10 mouse cellular contexts compared by ENCODE assay signal in genomic region chr12:69516314-69516916, GRCm38 (mm10).
DNase-seq lines count a peak whose midpoint lies in the region; ATAC-seq and TF ChIP-seq lines count a peak whose summit lies in the region.
"Had no signal": no experiment of that assay in that cellular context is flagged by ENCODE, and none has a peak within 500 bp of the region (broad histone marks: within the 10 kb centered on the region; RNA-seq: fewer than 3 reads in every experiment).

No protein-coding gene starts in this region.

- H3K4me1 ChIP-seq in thymus, adult 2 months (replicated peaks; ENCODE audit: control insufficient read depth, insufficient read depth, low read length) = peaks cover 37% of the 10 kb centered on the region
- no peaks in the 10 kb centered on the region for H3K4me1 ChIP-seq in midbrain, embryonic 15.5 days
- H3K4me1 ChIP-seq in forebrain, embryonic 11.5 days (replicated peaks; ENCODE audit: control insufficient read depth, insufficient read depth, low read length) = no peaks in the 10 kb centered on the region

- H3K36me3 ChIP-seq in macrophage (ENCODE audit: inconsistent target) = no peaks in the 10 kb centered on the region
- H3K36me3 ChIP-seq in thymus, adult 2 months (ENCODE audit: control insufficient read depth, insufficient read depth, low read length) = no peaks in the 10 kb centered on the region
- no peaks in the 10 kb centered on the region for H3K36me3 ChIP-seq in midbrain, embryonic 15.5 days (replicated peaks)
- H3K36me3 ChIP-seq in forebrain, embryonic 11.5 days (ENCODE audit: control insufficient read depth, insufficient read depth, low read length) = no peaks in the 10 kb centered on the region

- peak; percentile 18 for DNase-seq in layer of hippocampus, adult 11-12 months (ENCODE audit: low spot score)
- DNase-seq in layer of hippocampus, postnatal 36 days = no peak
- DNase-seq in thymus, adult 2 months = peak; percentile 60
- no peak for DNase-seq in left cerebral cortex, adult 8-10 months (ENCODE audit: low spot score in 2 of 2)
- DNase-seq in forebrain, embryonic 11.5 days (ENCODE audit: low spot score) = no peak
- DNase-seq: kidney, adult 8-10 months; lung, embryonic 14.5 days had no signal

- H3K79me2 ChIP-seq in macrophage (ENCODE audit: inconsistent target) = no peaks in the 10 kb centered on the region

- H3K27ac ChIP-seq in macrophage = peak overlapping the region; percentile 69
- H3K27ac ChIP-seq in thymus, adult 2 months (ENCODE audit: control insufficient read depth, insufficient read depth, low read length) = peak overlapping the region; percentile 50; the same call in 1 of the 2 replicates
- no peak overlapping the region for H3K27ac ChIP-seq in midbrain, embryonic 15.5 days
- H3K27ac ChIP-seq in forebrain, embryonic 11.5 days (ENCODE audit: low read depth, low read length) = no peak overlapping the region

- TF ChIP-seq CTCF in thymus, adult 2 months (IDR thresholded peaks at IDR 0.05; ENCODE audit: borderline replicate concordance, control insufficient read depth, extremely low read depth, insufficient read depth, low read length, poor library complexity) = no peak

- no peak for TF ChIP-seq POLR2A in thymus, adult 2 months (IDR thresholded peaks at IDR 0.05; ENCODE audit: control insufficient read depth, extremely low read depth, insufficient read depth, low read length, poor library complexity)

- H3K4me2 ChIP-seq in midbrain, embryonic 15.5 days = no peak overlapping the region
- no peak overlapping the region for H3K4me2 ChIP-seq in forebrain, embryonic 11.5 days (ENCODE audit: low read depth, low read length, severe bottlenecking)
- H3K4me2 ChIP-seq: lung, embryonic 14.5 days had no signal

- peak; percentile 92 for ATAC-seq in activated CD4-positive, CD25-positive, alpha-beta regulatory T cell, adult 4 months
- no peak for ATAC-seq in midbrain, embryonic 15.5 days (replicated peaks)
- ATAC-seq in forebrain, embryonic 11.5 days (replicated peaks; ENCODE audit: low FRiP score) = no peak

- H3K9ac ChIP-seq in midbrain, embryonic 15.5 days = no peak overlapping the region
- H3K9ac ChIP-seq in forebrain, embryonic 11.5 days (ENCODE audit: low read length) = no peak overlapping the region
- H3K9ac ChIP-seq: lung, embryonic 14.5 days had no signal

- 28% methylated on average over 10 of the region's 10 CpGs for WGBS in macrophage (ENCODE audit: missing documents)
- 28% methylated on average over 10 of the region's 10 CpGs for WGBS in thymus, adult 2 months
- WGBS in midbrain, embryonic 15.5 days = 89% methylated on average over 10 of the region's 10 CpGs
- 89% methylated on average over 10 of the region's 10 CpGs for WGBS in forebrain, embryonic 11.5 days

- no peak overlapping the region for H3K4me3 ChIP-seq in macrophage (ENCODE audit: inconsistent target)
- no peak overlapping the region for H3K4me3 ChIP-seq in thymus, adult 2 months (ENCODE audit: control insufficient read depth, insufficient read depth, low read length)
- no peak overlapping the region for H3K4me3 ChIP-seq in midbrain, embryonic 15.5 days
- no peak overlapping the region for H3K4me3 ChIP-seq in forebrain, embryonic 11.5 days (ENCODE audit: low read depth, low read length)

- H3K9me3 ChIP-seq in midbrain, embryonic 15.5 days = no peaks in the 10 kb centered on the region
- no peaks in the 10 kb centered on the region for H3K9me3 ChIP-seq in forebrain, embryonic 11.5 days (ENCODE audit: control insufficient read depth, low read length)

- H3K27me3 ChIP-seq in thymus, adult 2 months (ENCODE audit: control insufficient read depth, insufficient read depth, low read length) = no peaks in the 10 kb centered on the region
- no peaks in the 10 kb centered on the region for H3K27me3 ChIP-seq in midbrain, embryonic 15.5 days (replicated peaks)
- no peaks in the 10 kb centered on the region for H3K27me3 ChIP-seq in forebrain, embryonic 11.5 days (ENCODE audit: control insufficient read depth, insufficient read depth, low read length)

Comparison
In these comparisons a context has a peak if more than half of its experiments do, and no peak if none do; other contexts are left out.
1. DNase-seq: peak in layer of hippocampus, adult 11-12 months (single experiment) and thymus, adult 2 months (single experiment); none in layer of hippocampus, postnatal 36 days (0 of 2), left cerebral cortex, adult 8-10 months (0 of 2) and forebrain, embryonic 11.5 days (single experiment).
2. H3K27ac ChIP-seq: peak in macrophage (single experiment) and thymus, adult 2 months (single experiment); none in midbrain, embryonic 15.5 days (single experiment) and forebrain, embryonic 11.5 days (single experiment).